Mouse (Mus musculus) MEL (cell line): ENCODE results near the gene Rpn1. TPM values are rescaled to one million over a fixed set of nuclear protein-coding genes. Genes with fewer than 3 reads are reported as not detected.

Source experiments
- DNase-seq: peaks from one replicate; pipeline ENCODE4 v3.0.0; 2011; ENCODE audit warnings: low read depth, low spot score
- H3K27ac ChIP-seq: 2 replicates; pipeline ENCODE4 v1.5.1; 2012; ENCODE audit warnings: low read depth, mild to moderate bottlenecking, control low read depth, low read length, moderate library complexity; ENCODE audit not compliant: control insufficient read depth
- H3K27me3 ChIP-seq, 2 experiments: fragments of 150-350 bp in 1 of 2; sonication (generic) in 1 of 2; 2 replicates each; pipeline ENCODE4 v1.6.1; 2012; ENCODE audit warnings: low read length in 2 of 2, mild to moderate bottlenecking in 2 of 2, improper control_type of control experiment in 1 of 2, moderate library complexity in 1 of 2; ENCODE audit not compliant: insufficient read depth in 2 of 2, control insufficient read depth in 1 of 2
- H3K36me3 ChIP-seq, 2 experiments: 2 replicates each; pipeline ENCODE4 v1.6.1; 2012 to 2014; ENCODE audit warnings: low read length in 2 of 2, improper control_type of control experiment in 1 of 2, inconsistent platforms in 1 of 2, mild to moderate bottlenecking in 1 of 2; ENCODE audit not compliant: insufficient read depth in 2 of 2, control insufficient read depth in 1 of 2
- H3K4me1 ChIP-seq, 2 experiments: fragments of 150-350 bp in 1 of 2; sonication (generic) in 1 of 2; 2 replicates each; pipeline ENCODE4 v1.6.1; 2012; ENCODE audit warnings: low read length in 2 of 2, improper control_type of control experiment in 1 of 2, mild to moderate bottlenecking in 1 of 2; ENCODE audit not compliant: insufficient read depth in 2 of 2, control insufficient read depth in 1 of 2
- H3K4me3 ChIP-seq, 2 experiments: fragments of 150-350 bp in 1 of 2; sonication (generic) in 1 of 2; 2 replicates each; pipeline ENCODE4 v1.5.1; 2012; ENCODE audit warnings: low read depth in 2 of 2, low read length in 2 of 2, mild to moderate bottlenecking in 2 of 2, moderate library complexity in 2 of 2, control low read depth in 1 of 2, improper control_type of control experiment in 1 of 2; ENCODE audit not compliant: control insufficient read depth in 1 of 2, insufficient read depth in 1 of 2
- H3K79me2 ChIP-seq: 2 replicates; pipeline ENCODE4 v1.6.1; 2012; ENCODE audit warnings: mild to moderate bottlenecking, low read length, moderate library complexity; ENCODE audit not compliant: control insufficient read depth, poor library complexity, insufficient read depth
- H3K9ac ChIP-seq: 2 replicates; pipeline ENCODE4 v1.6.1; 2012; ENCODE audit warnings: low read depth, mild to moderate bottlenecking, control low read depth, low read length, moderate library complexity; ENCODE audit not compliant: control insufficient read depth, poor library complexity, severe bottlenecking
- H3K9me3 ChIP-seq: fragments of 150-350 bp; sonication (generic); replicated peaks from 2 replicates; pipeline ENCODE4 v1.6.1; 2012; ENCODE audit warnings: mild to moderate bottlenecking, low read length, improper control_type of control experiment, moderate library complexity; ENCODE audit not compliant: insufficient read depth
- BHLHE40 ChIP-seq: IDR thresholded peaks from 2 replicates; pipeline ENCODE4 v1.6.1; 2012; ENCODE audit warnings: low read depth, mild to moderate bottlenecking, inconsistent platforms, low read length, improper control_type of control experiment, borderline replicate concordance
- CHD1 ChIP-seq: IDR thresholded peaks from 2 replicates; pipeline ENCODE4 v1.6.1; 2012; ENCODE audit warnings: low read depth, mild to moderate bottlenecking, inconsistent platforms, low read length, improper control_type of control experiment
- CTCF ChIP-seq, 3 experiments: IDR thresholded peaks in 2 of 3; conservative IDR thresholded peaks in 1 of 3; 2 replicates each; pipeline ENCODE4 v1.5.1; 2011 to 2012; ENCODE audit warnings: low read length in 3 of 3, low read depth in 2 of 3, mild to moderate bottlenecking in 2 of 3, improper control_type of control experiment in 1 of 3, inconsistent platforms in 1 of 3, mixed read lengths in 1 of 3, moderate library complexity in 1 of 3; ENCODE audit not compliant: control insufficient read depth in 1 of 3, insufficient read depth in 1 of 3, poor library complexity in 1 of 3, severe bottlenecking in 1 of 3
- E2F4 ChIP-seq: IDR thresholded peaks from 2 replicates; pipeline ENCODE4 v1.6.1; 2011; ENCODE audit warnings: low read depth, low read length, improper control_type of control experiment, borderline replicate concordance
- EP300 ChIP-seq, 2 experiments: IDR thresholded peaks; 2 replicates each; pipeline ENCODE4 v1.6.1; 2011; ENCODE audit warnings: improper control_type of control experiment in 2 of 2, low read length in 2 of 2, low read depth in 1 of 2, mild to moderate bottlenecking in 1 of 2
- ETS1 ChIP-seq: IDR thresholded peaks from 2 replicates; pipeline ENCODE4 v1.6.1; 2012; ENCODE audit warnings: low read depth, mild to moderate bottlenecking, inconsistent platforms, low read length, improper control_type of control experiment, moderate library complexity
- GATA1 ChIP-seq: IDR thresholded peaks from 2 replicates; pipeline ENCODE4 v1.6.1; 2011; ENCODE audit warnings: low read depth, low read length, improper control_type of control experiment
- HCFC1 ChIP-seq: IDR thresholded peaks from 2 replicates; pipeline ENCODE4 v1.6.1; 2012; ENCODE audit warnings: low read depth, mild to moderate bottlenecking, inconsistent platforms, low read length, improper control_type of control experiment, moderate library complexity
- KAT2A ChIP-seq: conservative IDR thresholded peaks from 2 replicates; pipeline ENCODE4 v1.6.1; 2012; ENCODE audit warnings: low read depth, low read length, improper control_type of control experiment, inconsistent platforms
- MAX ChIP-seq: IDR thresholded peaks from 2 replicates; pipeline ENCODE4 v1.6.1; 2011; ENCODE audit warnings: low read length, improper control_type of control experiment
- MAZ ChIP-seq: IDR thresholded peaks from 2 replicates; pipeline ENCODE4 v1.6.1; 2012; ENCODE audit warnings: low read depth, mild to moderate bottlenecking, inconsistent platforms, low read length, improper control_type of control experiment
- MXI1 ChIP-seq: IDR thresholded peaks from 2 replicates; pipeline ENCODE4 v1.6.1; 2011; ENCODE audit warnings: mild to moderate bottlenecking, low read depth, low read length, improper control_type of control experiment
- MYC ChIP-seq: IDR thresholded peaks from 2 replicates; pipeline ENCODE4 v1.6.1; 2011; ENCODE audit warnings: low read depth, mild to moderate bottlenecking, low read length, improper control_type of control experiment, moderate library complexity
- NELFE ChIP-seq: IDR thresholded peaks from 2 replicates; pipeline ENCODE4 v1.6.1; 2011; ENCODE audit warnings: low read depth, low read length, improper control_type of control experiment
- POLR2A ChIP-seq, 2 experiments: IDR thresholded peaks; 2 replicates each; pipeline ENCODE4 v1.6.1; 2011 to 2012; ENCODE audit warnings: low read length in 2 of 2, mild to moderate bottlenecking in 2 of 2, control low read depth in 1 of 2, improper control_type of control experiment in 1 of 2, low read depth in 1 of 2, moderate library complexity in 1 of 2; ENCODE audit not compliant: control insufficient read depth in 1 of 2, insufficient read depth in 1 of 2, poor library complexity in 1 of 2
- POLR2AphosphoS2 ChIP-seq: IDR thresholded peaks from 2 replicates; pipeline ENCODE4 v1.6.1; 2011; ENCODE audit warnings: low read length, improper control_type of control experiment
- POLR2AphosphoS5 ChIP-seq: IDR thresholded peaks from 2 replicates; pipeline ENCODE4 v1.6.1; 2012; ENCODE audit warnings: low read depth, borderline replicate concordance, mild to moderate bottlenecking, inconsistent platforms, low read length, moderate library complexity, mixed read lengths
- RCOR1 ChIP-seq: IDR thresholded peaks from 2 replicates; pipeline ENCODE4 v1.6.1; 2012; ENCODE audit warnings: low read depth, mild to moderate bottlenecking, inconsistent platforms, low read length, improper control_type of control experiment
- SIN3A ChIP-seq: IDR thresholded peaks from 2 replicates; pipeline ENCODE4 v1.6.1; 2012; ENCODE audit warnings: low read length, improper control_type of control experiment, inconsistent platforms
- SMC3 ChIP-seq: IDR thresholded peaks from 2 replicates; pipeline ENCODE4 v1.6.1; 2011; ENCODE audit warnings: low read depth, low read length, improper control_type of control experiment
- TAL1 ChIP-seq: IDR thresholded peaks from 2 replicates; pipeline ENCODE4 v1.6.1; 2012; ENCODE audit warnings: mild to moderate bottlenecking, inconsistent platforms, low read length, moderate library complexity, mixed read lengths
- TCF12 ChIP-seq: IDR thresholded peaks from 2 replicates; pipeline ENCODE4 v1.6.1; 2014; ENCODE audit warnings: low read depth, mild to moderate bottlenecking, inconsistent platforms, low read length, improper control_type of control experiment, moderate library complexity
- USF1 ChIP-seq: IDR thresholded peaks from 2 replicates; pipeline ENCODE4 v1.6.1; 2014; ENCODE audit warnings: low read depth, mild to moderate bottlenecking, inconsistent platforms, low read length, improper control_type of control experiment, moderate library complexity
- ZKSCAN1 ChIP-seq: IDR thresholded peaks from 2 replicates; pipeline ENCODE4 v1.6.1; 2012; ENCODE audit warnings: low read depth, mild to moderate bottlenecking, inconsistent platforms, low read length, improper control_type of control experiment, moderate library complexity
- ZMIZ1 ChIP-seq: IDR thresholded peaks from 2 replicates; pipeline ENCODE4 v1.6.1; 2012; ENCODE audit warnings: low read depth, mild to moderate bottlenecking, inconsistent platforms, low read length, improper control_type of control experiment, moderate library complexity
- ZNF384 ChIP-seq: IDR thresholded peaks from 2 replicates; pipeline ENCODE4 v1.6.1; 2012; ENCODE audit warnings: low read depth, mild to moderate bottlenecking, inconsistent platforms, low read length, improper control_type of control experiment
- polyA plus RNA-seq, 2 experiments: library from polyadenylated mRNA; stranded (reverse) in 1 of 2; unstranded in 1 of 2; fragments of >175 nt in 1 of 2; fragments of >200 nt in 1 of 2; gene quantifications; 2 replicates each; pipeline versions ENCODE4 v1.2.1 to v1.2.4; 2012; ENCODE audit warnings: low replicate concordance in 2 of 2, low read depth in 1 of 2; ENCODE audit not compliant: insufficient read length in 2 of 2, insufficient read depth in 1 of 2, missing spikeins in 1 of 2
- total RNA-seq: library from RNA; depleted of rRNA; stranded (reverse); fragments of 300-350 nt; gene quantifications from 2 replicates; pipeline ENCODE4 v1.2.3, GENCODE M21; 2012

Rpn1 gene
- total and polyA plus RNA-seq, 3 experiments, result 289 to 412 (median 361) TPM

GRCm38 (mm10) chr6:88116347-88117183 is 32.3 kb downstream of the Rpn1 start:
- peaks cover 2 to 27% of the 10 kb centered on the region in 2 experiments; a peak in 3 of 4 replicates for H3K4me1 ChIP-seq
- H3K27me3 ChIP-seq, result no peaks in the 10 kb centered on the region
- H3K27ac ChIP-seq, result peak overlapping the region; percentile 94
- H3K79me2 ChIP-seq, result no peaks in the 10 kb centered on the region; the same call in 1 of the 2 replicates
- TF ChIP-seq MXI1 (peak; percentile 68), ZMIZ1 (0 out of 2 replicates have a peak, but pooled peaks have one; percentile 46), POLR2AphosphoS2 (peak; percentile 62; the same call in 1 of the 2 replicates), POLR2A (IDR thresholded peaks at IDR 0.05; ENCODE audit: control insufficient read depth in 1 of 2, insufficient read depth in 1 of 2, low read depth in 1 of 2, low read length in 2 of 2, poor library complexity in 1 of 2) (peak in 1 of 2 experiments; percentile 53; a peak in 1 of 4 replicates), ETS1 (peak; percentile 84), SIN3A (peak; percentile 76), TAL1 (peak; percentile 78), MAZ (no peak; the same call in 1 of the 2 replicates), MYC (peak; percentile 64), ZNF384 (no peak), NELFE (peak; percentile 60), TCF12 (peak; percentile 86), POLR2AphosphoS5 (0 out of 2 replicates have a peak, but pooled peaks have one; percentile 60), EP300 (IDR thresholded peaks at IDR 0.05; ENCODE audit: low read depth in 1 of 2, low read length in 2 of 2) (peak; percentile 73 to 87), USF1 (peak; percentile 83), MAX (peak; percentile 77), GATA1 (peak; percentile 81), HCFC1 (peak; percentile 3; the same call in 1 of the 2 replicates), ZKSCAN1 (no peak), KAT2A (no peak), CHD1 (no peak), CTCF (IDR thresholded peaks at IDR 0.05 in 2 of 3, conservative IDR thresholded peaks at IDR 0.05 in 1 of 3; ENCODE audit: control insufficient read depth in 1 of 3, insufficient read depth in 1 of 3, low read depth in 2 of 3, low read length in 3 of 3, poor library complexity in 1 of 3, severe bottlenecking in 1 of 3) (no peak), SMC3 (no peak), E2F4 (no peak), BHLHE40 (peak; percentile 55), RCOR1 (peak; percentile 35; the same call in 1 of the 2 replicates)
- H3K9me3 ChIP-seq, result no peaks in the 10 kb centered on the region
- peak overlapping the region; percentile 77 for H3K9ac ChIP-seq
- peak overlapping the region; percentile 19 to 45 for H3K4me3 ChIP-seq
- H3K36me3 ChIP-seq, result peaks cover 0 to 17% of the 10 kb centered on the region in 2 experiments; a peak in 2 of 4 replicates
- peak; percentile 91 for DNase-seq
